Mouse (Mus musculus): ENCODE measurements at regions not wholly inside any gene's neighbourhood (a gene's known extent, or its start where the extent isn't known, plus 50 kb on each side); places are given as distances from the start of the nearest gene placed in this dataset.

GRCm38 (mm10) chr4:152889211-152889610, 411.5 kb upstream of the Kcnab2 start:
- no peak overlapping the region for H3K9ac ChIP-seq
- WGBS (ENCODE audit: insufficient replicate concordance): 58% methylated on average over 5 of the region's 5 CpGs
- H3K4me1 ChIP-seq (replicated peaks): no peaks in the 10 kb centered on the region

DNA sequence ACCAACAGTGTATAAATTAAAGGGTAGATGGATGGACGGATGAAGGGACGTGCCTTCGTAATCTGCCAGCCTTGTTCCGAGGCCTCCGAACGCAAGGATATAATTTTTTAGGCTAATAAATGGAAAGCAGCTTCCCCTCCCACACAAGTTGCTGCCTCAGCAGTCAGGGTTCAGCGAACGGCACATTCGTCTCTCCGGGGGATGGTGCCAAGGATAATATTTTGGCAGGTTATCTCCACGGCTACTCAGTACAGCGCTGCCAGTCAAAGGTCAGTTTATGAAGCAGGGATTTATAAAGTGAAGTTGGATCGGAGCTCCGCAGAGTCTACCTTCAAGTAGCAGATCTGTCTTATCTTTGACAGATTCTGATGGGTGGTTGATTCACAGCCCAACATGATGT, 410.6 kb upstream of the Kcnab2 start:
- no peak for ATAC-seq (ENCODE audit: insufficient read depth)
- H3K4me3 ChIP-seq (replicated peaks): no peak overlapping the region
- no peak overlapping the region for H3K9ac ChIP-seq
- H3K4me1 ChIP-seq (replicated peaks): no peaks in the 10 kb centered on the region
- no peak overlapping the region for H3K4me2 ChIP-seq
- no peaks in the 10 kb centered on the region; the same call in 1 of the 2 replicates for H3K9me3 ChIP-seq (replicated peaks)
- WGBS (ENCODE audit: insufficient replicate concordance): 70% methylated on average over 14 of the region's 14 CpGs
- H3K27me3 ChIP-seq: no peaks in the 10 kb centered on the region
- no peaks in the 10 kb centered on the region for H3K36me3 ChIP-seq (replicated peaks)
- no peak overlapping the region for H3K27ac ChIP-seq (replicated peaks)

More at GRCm38 (mm10) chr4:152889211-152889610, 411.5 kb upstream of the Kcnab2 start:
- ATAC-seq (ENCODE audit: insufficient read depth): no peak
- H3K4me2 ChIP-seq: no peak overlapping the region
- no peak overlapping the region for H3K4me3 ChIP-seq (replicated peaks)
- H3K36me3 ChIP-seq (replicated peaks): no peaks in the 10 kb centered on the region
- H3K27me3 ChIP-seq: no peaks in the 10 kb centered on the region
- H3K9me3 ChIP-seq (replicated peaks): no peaks in the 10 kb centered on the region; the same call in 1 of the 2 replicates
- H3K27ac ChIP-seq (replicated peaks): no peak overlapping the region

GRCm38 (mm10) chr4:152886773-152887172, 409.1 kb upstream of the Kcnab2 start:
- 0 out of 2 replicates have a peak, but pooled peaks have one; percentile 12 for ATAC-seq (ENCODE audit: insufficient read depth)
- H3K4me1 ChIP-seq (replicated peaks): no peaks in the 10 kb centered on the region
- no peak overlapping the region for H3K9ac ChIP-seq
- no peaks in the 10 kb centered on the region for H3K27me3 ChIP-seq
- H3K4me2 ChIP-seq: no peak overlapping the region
- WGBS (ENCODE audit: insufficient replicate concordance): 59% methylated on average over 9 of the region's 9 CpGs
- no peak overlapping the region for H3K27ac ChIP-seq (replicated peaks)
- H3K36me3 ChIP-seq (replicated peaks): no peaks in the 10 kb centered on the region
- H3K9me3 ChIP-seq (replicated peaks): no peaks in the 10 kb centered on the region; the same call in 1 of the 2 replicates
- H3K4me3 ChIP-seq (replicated peaks): no peak overlapping the region

GRCm38 (mm10) chr4:152881433-152881930, 403.8 kb upstream of the Kcnab2 start:
- Histone ChIP-seq H3K9ac (no peak overlapping the region), H3K27ac (replicated peaks) (no peak overlapping the region), H3K4me1 (replicated peaks) (no peaks in the 10 kb centered on the region), H3K9me3 (replicated peaks) (no peaks in the 10 kb centered on the region; the same call in 1 of the 2 replicates), H3K27me3 (no peaks in the 10 kb centered on the region), H3K36me3 (replicated peaks) (no peaks in the 10 kb centered on the region), H3K4me3 (replicated peaks) (no peak overlapping the region), H3K4me2 (no peak overlapping the region)
- ATAC-seq (ENCODE audit: insufficient read depth): no peak

DNA sequence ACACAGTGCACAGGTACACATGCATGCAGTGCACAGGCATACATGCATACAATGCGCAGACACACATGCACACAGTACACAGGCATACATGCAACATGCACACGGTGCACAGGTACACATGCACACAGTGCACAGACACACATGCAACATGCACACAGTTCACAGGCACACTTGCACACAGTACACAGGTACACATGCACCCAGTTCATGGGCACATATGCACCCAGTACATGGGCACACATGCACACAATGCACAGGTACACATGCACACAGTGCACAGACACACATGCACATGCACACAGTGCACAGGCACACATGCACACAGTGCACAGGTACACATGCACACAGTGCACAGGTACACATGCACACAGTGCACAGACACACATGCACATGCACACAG, 402.7 kb upstream of the Kcnab2 start:
- 68% methylated on average over 2 of the region's 2 CpGs for WGBS (ENCODE audit: insufficient replicate concordance)
- no peaks in the 10 kb centered on the region for H3K27me3 ChIP-seq

GRCm38 (mm10) chr4:152878941-152879340, 401.3 kb upstream of the Kcnab2 start:
- H3K27me3 ChIP-seq: no peaks in the 10 kb centered on the region
- H3K27ac ChIP-seq (replicated peaks): no peak overlapping the region
- H3K9ac ChIP-seq: no peak overlapping the region
- no peaks in the 10 kb centered on the region for H3K9me3 ChIP-seq (replicated peaks)
- WGBS (ENCODE audit: insufficient replicate concordance): 70% methylated on average over 14 of the region's 14 CpGs
- no peak overlapping the region for H3K4me3 ChIP-seq (replicated peaks)
- no peaks in the 10 kb centered on the region for H3K4me1 ChIP-seq (replicated peaks)
- H3K4me2 ChIP-seq: peak overlapping the region; percentile 25; the same call in 1 of the 2 replicates
- no peaks in the 10 kb centered on the region for H3K36me3 ChIP-seq (replicated peaks)
- no peak; the same call in 1 of the 2 replicates for ATAC-seq (ENCODE audit: insufficient read depth)

More for the DNA sequence above, 402.7 kb upstream of the Kcnab2 start:
- H3K4me3 ChIP-seq (replicated peaks): no peak overlapping the region
- no peaks in the 10 kb centered on the region for H3K36me3 ChIP-seq (replicated peaks)
- H3K4me1 ChIP-seq (replicated peaks): no peaks in the 10 kb centered on the region
- H3K9me3 ChIP-seq (replicated peaks): no peaks in the 10 kb centered on the region
- no peak overlapping the region for H3K27ac ChIP-seq (replicated peaks)
- H3K4me2 ChIP-seq: no peak overlapping the region
- no peak overlapping the region for H3K9ac ChIP-seq
- ATAC-seq (ENCODE audit: insufficient read depth): no peak

DNA sequence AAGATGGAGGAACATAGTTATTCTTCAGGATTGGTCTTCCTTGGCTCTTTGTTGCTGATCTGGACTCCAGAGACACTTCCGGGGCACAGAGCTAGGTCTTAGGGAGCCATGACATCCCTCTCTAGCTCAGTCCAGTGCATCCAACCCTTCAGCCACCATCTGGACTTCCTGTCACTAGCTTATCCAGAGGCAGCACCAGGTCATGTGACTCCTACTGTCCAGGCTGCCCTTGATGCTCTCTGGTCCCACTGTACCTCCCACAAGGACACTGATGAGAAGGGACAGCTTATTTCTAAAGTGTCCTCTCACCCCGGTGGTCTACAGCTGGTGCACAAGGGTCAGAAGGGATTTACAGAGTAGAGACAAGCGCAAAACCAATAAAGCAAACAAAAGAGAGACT, 400.7 kb upstream of the Kcnab2 start:
- 53% methylated on average over 3 of the region's 3 CpGs for WGBS (ENCODE audit: insufficient replicate concordance)
- no peaks in the 10 kb centered on the region for H3K27me3 ChIP-seq
- no peak overlapping the region for H3K27ac ChIP-seq (replicated peaks)
- no peaks in the 10 kb centered on the region for H3K4me1 ChIP-seq (replicated peaks)
- H3K9ac ChIP-seq: no peak overlapping the region
- peak overlapping the region; percentile 25; the same call in 1 of the 2 replicates for H3K4me2 ChIP-seq
- H3K36me3 ChIP-seq (replicated peaks): no peaks in the 10 kb centered on the region
- H3K9me3 ChIP-seq (replicated peaks): no peaks in the 10 kb centered on the region
- no peak overlapping the region for H3K4me3 ChIP-seq (replicated peaks)
- no peak for ATAC-seq (ENCODE audit: insufficient read depth)

DNA sequence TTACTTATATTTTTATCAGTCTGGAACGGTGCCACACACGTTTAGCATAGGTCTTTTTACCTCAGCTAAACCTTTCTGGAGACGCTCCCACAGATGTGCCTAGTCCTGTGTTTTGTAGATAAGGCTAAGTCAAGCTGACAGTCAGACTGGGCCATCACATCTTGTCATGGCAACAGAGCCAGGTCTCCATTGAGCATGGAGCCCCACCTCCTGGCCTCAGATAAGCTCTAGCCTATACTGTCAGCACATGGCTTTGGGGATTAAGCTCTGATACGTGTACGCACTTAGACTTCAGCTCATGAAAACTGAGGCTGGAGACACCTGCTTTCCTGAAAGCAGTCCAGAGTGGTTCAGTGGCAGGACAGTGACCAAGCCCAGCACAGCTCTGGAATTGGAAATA, 392.4 kb upstream of the Kcnab2 start:
- Histone ChIP-seq H3K27me3 (no peaks in the 10 kb centered on the region), H3K4me3 (replicated peaks) (no peak overlapping the region), H3K27ac (replicated peaks) (no peak overlapping the region), H3K4me1 (replicated peaks) (no peaks in the 10 kb centered on the region), H3K36me3 (replicated peaks) (no peaks in the 10 kb centered on the region), H3K9ac (no peak overlapping the region), H3K4me2 (no peak overlapping the region), H3K9me3 (replicated peaks) (no peaks in the 10 kb centered on the region)
- 0 out of 2 replicates have a peak, but pooled peaks have one; percentile 18 for ATAC-seq (ENCODE audit: insufficient read depth)
- 60% methylated on average over 5 of the region's 5 CpGs for WGBS (ENCODE audit: insufficient replicate concordance)

- Histone ChIP-seq H3K36me3 (replicated peaks) (no peaks in the 10 kb centered on the region), H3K4me1 (replicated peaks) (no peaks in the 10 kb centered on the region), H3K27ac (replicated peaks) (no peak overlapping the region), H3K9ac (no peak overlapping the region), H3K9me3 (replicated peaks) (no peaks in the 10 kb centered on the region), H3K4me2 (no peak overlapping the region), H3K4me3 (replicated peaks) (no peak overlapping the region), H3K27me3 (no peaks in the 10 kb centered on the region)
- no peak for ATAC-seq (ENCODE audit: insufficient read depth)
- 78% methylated on average over 8 of the region's 8 CpGs for WGBS (ENCODE audit: insufficient replicate concordance)
Observed at GRCm38 (mm10) chr4:152865894-152866293, 388.2 kb upstream of the Kcnab2 start.

- WGBS (ENCODE audit: insufficient replicate concordance): 52% methylated on average over 11 of the region's 11 CpGs
Observed at GRCm38 (mm10) chr4:152862818-152863614, 385.3 kb upstream of the Kcnab2 start.

DNA sequence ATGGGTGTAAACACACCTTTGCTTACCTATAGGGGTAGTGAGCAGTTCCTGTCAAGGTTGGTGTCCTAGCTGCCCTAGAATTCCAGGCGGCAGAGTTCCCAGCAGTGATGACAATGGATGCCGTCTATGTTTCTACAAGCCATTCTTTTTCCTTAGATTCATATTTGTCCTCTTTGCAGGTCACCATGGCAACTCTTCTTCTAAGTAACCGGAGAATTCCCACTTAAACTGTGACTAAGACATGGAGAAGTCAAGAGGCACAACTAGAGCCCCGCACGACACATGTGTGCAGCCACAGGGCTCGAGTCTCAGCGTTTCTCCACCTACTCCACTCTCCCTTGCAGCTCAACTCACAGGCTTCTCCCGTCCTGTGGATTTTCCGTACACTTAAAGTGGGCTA, 381.5 kb upstream of the Kcnab2 start:
- Histone ChIP-seq H3K4me2 (no peak overlapping the region), H3K36me3 (replicated peaks) (no peaks in the 10 kb centered on the region), H3K9ac (no peak overlapping the region), H3K4me3 (replicated peaks) (no peak overlapping the region), H3K27me3 (no peaks in the 10 kb centered on the region), H3K27ac (replicated peaks) (no peak overlapping the region), H3K4me1 (replicated peaks) (no peaks in the 10 kb centered on the region), H3K9me3 (replicated peaks) (no peaks in the 10 kb centered on the region)
- WGBS (ENCODE audit: insufficient replicate concordance): 72% methylated on average over 9 of the region's 9 CpGs
- ATAC-seq (ENCODE audit: insufficient read depth): no peak

More at GRCm38 (mm10) chr4:152862818-152863614, 385.3 kb upstream of the Kcnab2 start:
- Histone ChIP-seq H3K9me3 (replicated peaks) (no peaks in the 10 kb centered on the region), H3K4me3 (replicated peaks) (no peak overlapping the region), H3K27ac (replicated peaks) (no peak overlapping the region), H3K9ac (no peak overlapping the region), H3K4me1 (replicated peaks) (no peaks in the 10 kb centered on the region), H3K36me3 (replicated peaks) (no peaks in the 10 kb centered on the region), H3K4me2 (no peak overlapping the region), H3K27me3 (no peaks in the 10 kb centered on the region)
- ATAC-seq (ENCODE audit: insufficient read depth): no peak
